Mouse (Mus musculus): ENCODE measurements at regions not wholly inside any gene's neighbourhood (a gene's known extent, or its start where the extent isn't known, plus 50 kb on each side); places are given as distances from the start of the nearest gene placed in this dataset.

GRCm38 (mm10) chr12:71489295-71489694, 179.6 kb downstream of the Dact1 start:
- TF ChIP-seq CTCF (IDR thresholded peaks at IDR 0.05) (no peak), POLR2A (IDR thresholded peaks at IDR 0.05; ENCODE audit: insufficient read depth, low read depth, low read length) (no peak), EP300 (IDR thresholded peaks at IDR 0.05; ENCODE audit: insufficient read depth, low read depth, low read length) (no peak)
